Mouse (Mus musculus) central nervous system, embryonic 18 days (tissue): ENCODE results near the gene Vamp9. TPM values are rescaled to one million over a fixed set of nuclear protein-coding genes. Genes with fewer than 3 reads are reported as not detected.

Experiments used
- polyA plus RNA-seq: library from polyadenylated mRNA; depleted of rRNA; stranded (reverse); fragments of >200 nt; gene quantifications from 2 replicates; pipeline ENCODE4 v1.2.3, GENCODE M21; 2012; rRNA removed

The Vamp9 gene
- polyA plus RNA-seq: 0.36 and 0.39 TPM in 2 replicates

DNA sequence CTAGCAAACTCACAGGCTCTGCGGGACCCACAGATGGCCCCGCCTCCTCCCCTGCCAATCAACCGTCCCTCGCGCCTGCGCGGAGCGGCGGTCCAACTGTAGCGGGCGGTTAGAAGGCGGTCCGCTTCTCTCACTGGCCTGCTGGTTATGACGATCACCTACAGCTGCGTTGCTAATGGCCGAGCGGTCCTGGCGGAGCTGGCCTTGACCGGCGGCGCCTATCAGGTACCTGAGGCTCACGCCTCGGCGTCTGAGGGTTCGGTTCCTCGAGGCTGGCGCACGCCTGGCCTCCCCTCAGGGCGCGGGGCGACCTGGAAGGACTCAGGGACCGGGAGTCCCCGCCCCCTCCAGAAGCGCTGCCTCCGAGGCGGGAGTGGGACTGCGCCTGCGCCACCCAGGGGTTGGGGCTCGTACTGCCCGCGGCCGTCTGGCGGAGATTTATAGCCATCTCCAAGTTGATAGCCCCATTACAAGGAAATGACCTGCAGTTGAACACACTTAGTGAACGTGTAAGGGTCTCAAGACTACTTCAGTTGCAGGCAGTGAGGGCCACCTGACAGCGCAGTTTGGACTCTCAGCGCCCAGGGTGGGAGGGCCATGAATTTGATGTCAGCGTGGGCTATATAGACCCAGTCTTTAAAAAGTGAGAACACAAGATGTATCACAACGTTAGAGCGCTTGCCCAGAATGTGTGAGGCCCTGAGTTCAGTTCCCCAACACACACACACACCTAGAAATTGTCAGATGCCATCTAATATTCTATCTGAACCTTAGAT is at the start of gene Vamp9:
Gene Vamp9 (plus strand): TSS at position 74 of the 776 bp plus-strand sequence.

DNA sequence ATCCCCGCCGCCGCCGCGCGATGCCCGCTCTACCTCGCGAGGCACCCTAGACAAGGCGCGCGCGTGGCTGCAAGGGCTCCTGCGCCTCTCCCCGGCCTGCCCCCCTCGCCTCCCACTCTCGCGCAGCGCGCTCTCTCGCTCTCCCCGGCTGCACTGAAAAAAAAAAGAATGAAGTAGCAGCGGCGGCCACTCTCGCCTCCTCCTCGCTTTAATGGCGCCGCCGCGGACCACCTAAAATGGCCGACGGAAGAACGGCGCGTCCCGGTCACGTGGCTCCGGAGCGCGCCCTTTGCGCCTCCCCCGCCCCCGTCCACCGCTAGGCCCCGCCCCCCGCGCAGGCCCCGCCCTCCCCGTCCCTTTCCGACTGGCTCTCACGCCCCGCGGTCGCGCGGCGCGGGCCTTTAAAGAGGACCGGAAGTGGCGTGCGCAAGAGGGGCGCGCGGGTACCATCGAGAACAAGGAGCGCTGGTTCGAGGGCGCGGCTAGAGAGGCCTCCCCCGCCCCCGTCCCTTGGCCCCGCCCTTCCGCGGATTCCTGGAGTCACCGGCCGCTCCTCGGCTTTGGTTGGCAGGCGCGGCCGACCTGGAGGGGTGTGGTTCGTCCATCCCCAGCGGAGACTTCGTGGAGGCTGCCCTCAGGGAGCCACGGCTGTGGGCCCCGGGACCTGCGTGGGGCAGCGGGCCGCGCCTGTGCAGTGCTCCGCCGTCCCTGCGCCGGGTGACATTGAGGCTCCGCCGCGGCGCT is 72.8 kb downstream of the Vamp9 start, which contains the start of the genes Hnrnpd and 4930524J08Rik:
Gene Hnrnpd (minus strand): TSS at position 240 of the 744 bp plus-strand sequence.
Gene 4930524J08Rik (plus strand): TSS at position 363 of the 744 bp plus-strand sequence.

Other genes with a start within 250 kb of the Vamp9 start
- 30.5 and 34.8 TPM in 2 replicates for gene Rasgef1b, start 177.2 kb upstream of the Vamp9 start, polyA plus RNA-seq
- 220 and 229 TPM in 2 replicates for gene Hnrnpd, start 72.7 kb downstream of the Vamp9 start, polyA plus RNA-seq
- gene 4930524J08Rik, start 72.8 kb downstream of the Vamp9 start, polyA plus RNA-seq: 3.0 and 3.2 TPM in 2 replicates
- 456 and 469 TPM in 2 replicates for gene Hnrnpdl, start 133.4 kb downstream of the Vamp9 start, polyA plus RNA-seq
- 78.9 and 82.6 TPM in 2 replicates for gene Enoph1, start 133.7 kb downstream of the Vamp9 start, polyA plus RNA-seq